Mouse (Mus musculus) lung, embryonic 16.5 days (tissue): ENCODE results near the gene Plekha8. TPM values are rescaled to one million over a fixed set of nuclear protein-coding genes. Genes with fewer than 3 reads are reported as not detected.

ENCODE experiments used
- polyA plus RNA-seq: library from polyadenylated mRNA; unstranded; fragments of >200 nt; fragmentation: Nextera tagmentation; extraction: Ambion mirVana; gene quantifications from 2 replicates; pipeline ENCODE4 v1.2.1, GENCODE M21; 2015

Plekha8 gene
- polyA plus RNA-seq, 1 experiment from 2014 or later = 7.1 TPM

Other genes starting within 250 kb of the Plekha8 start
- 1.2 TPM in 2 replicates for gene Wipf3, start 165.5 kb upstream of the Plekha8 start, polyA plus RNA-seq
- gene Scrn1, start 28.6 kb upstream of the Plekha8 start, polyA plus RNA-seq = 2.7 TPM in 2 replicates
- 25.0 and 25.4 TPM in 2 replicates for gene Fkbp14, start 2.2 kb downstream of the Plekha8 start, polyA plus RNA-seq
- 5.0 and 6.4 TPM in 2 replicates for gene Mturn, start 86.5 kb downstream of the Plekha8 start, polyA plus RNA-seq
- gene Znrf2, start 221.8 kb downstream of the Plekha8 start, polyA plus RNA-seq = 3.3 and 3.4 TPM in 2 replicates